Mouse (Mus musculus): ENCODE results near the gene Sfswap. TPM values are rescaled to one million over a fixed set of nuclear protein-coding genes. Genes with fewer than 3 reads are reported as not detected.

Sfswap gene
- polyA plus RNA-seq, 1 experiment from 2014 or later, result 65.6 TPM

Other genes with a start within 250 kb of the Sfswap start
- 7.5 and 7.7 TPM in 2 replicates for gene Mmp17, start 82.9 kb downstream of the Sfswap start, polyA plus RNA-seq (2014; fragmentation: Nextera tagmentation; extraction: Ambion mirVana)
- gene Zfp11, start 168.9 kb downstream of the Sfswap start, polyA plus RNA-seq (2014; fragmentation: Nextera tagmentation; extraction: Ambion mirVana), result 7.7 and 7.9 TPM in 2 replicates
- gene Sept14, start 207.3 kb downstream of the Sfswap start, polyA plus RNA-seq (2014; fragmentation: Nextera tagmentation; extraction: Ambion mirVana), result not detected in 2 replicates
- gene Mrps17, start 214.3 kb downstream of the Sfswap start, polyA plus RNA-seq (2014; fragmentation: Nextera tagmentation; extraction: Ambion mirVana), result 173 and 179 TPM in 2 replicates
- gene Nipsnap2, start 223.8 kb downstream of the Sfswap start, polyA plus RNA-seq (2014; fragmentation: Nextera tagmentation; extraction: Ambion mirVana), result 95.1 and 95.6 TPM in 2 replicates

Data from neural tube, embryonic 14.5 days (tissue).